Mouse (Mus musculus): ENCODE results near the gene Snca. TPM values are rescaled to one million over a fixed set of nuclear protein-coding genes. Genes with fewer than 3 reads are reported as not detected.
"Not testable (repeated sequence)": the region's sequence is repeated elsewhere in the genome, so short reads cannot be mapped to it uniquely, and the experiment has no call there.

The Snca gene
- polyA plus RNA-seq, 2 experiments from 2014 or later: 1.8 TPM; not detected in 1

DNA sequence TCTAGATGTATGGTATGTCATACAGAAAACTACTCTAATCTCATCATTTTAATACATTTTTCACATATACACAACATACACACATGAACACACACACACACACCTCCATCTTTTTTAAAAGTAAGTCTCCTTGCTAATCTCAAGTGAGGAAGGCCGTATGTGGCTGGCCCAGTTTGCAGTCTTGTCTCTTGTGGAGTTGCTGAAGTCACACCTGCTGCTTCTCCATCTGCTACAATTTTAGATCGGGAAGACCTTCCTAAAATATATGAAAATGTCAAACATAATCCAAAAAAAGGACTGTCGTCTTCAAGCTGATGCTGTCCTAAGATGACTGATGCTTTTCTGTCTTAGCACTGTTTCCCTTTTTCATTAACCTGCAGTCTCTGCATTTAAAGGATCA, 112.1 kb downstream of the Snca start:
- ATAC-seq: no peak

DNA sequence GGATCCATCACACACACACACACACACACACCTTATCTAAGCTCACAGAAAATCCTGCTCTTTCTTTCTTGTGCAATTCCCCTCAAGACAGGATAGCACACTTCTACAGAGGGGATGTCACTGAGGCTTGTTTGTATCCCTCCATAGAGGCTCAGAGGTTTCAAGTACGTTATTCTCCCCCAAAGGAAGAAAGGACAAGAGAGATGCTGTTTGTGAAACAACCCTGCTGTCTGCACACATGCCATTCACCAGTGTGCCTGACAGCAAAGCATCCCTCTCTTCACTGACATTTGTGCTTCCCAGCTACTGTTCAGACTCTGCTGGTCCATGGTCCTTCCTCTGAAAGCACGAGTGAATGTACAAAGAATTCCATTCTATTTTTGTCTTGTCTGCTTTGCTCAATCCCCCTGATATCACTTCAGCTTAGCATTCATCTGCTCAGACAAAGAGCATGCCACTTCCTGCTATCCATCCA, 119.6 kb downstream of the Snca start:
- ATAC-seq: no peak

DNA sequence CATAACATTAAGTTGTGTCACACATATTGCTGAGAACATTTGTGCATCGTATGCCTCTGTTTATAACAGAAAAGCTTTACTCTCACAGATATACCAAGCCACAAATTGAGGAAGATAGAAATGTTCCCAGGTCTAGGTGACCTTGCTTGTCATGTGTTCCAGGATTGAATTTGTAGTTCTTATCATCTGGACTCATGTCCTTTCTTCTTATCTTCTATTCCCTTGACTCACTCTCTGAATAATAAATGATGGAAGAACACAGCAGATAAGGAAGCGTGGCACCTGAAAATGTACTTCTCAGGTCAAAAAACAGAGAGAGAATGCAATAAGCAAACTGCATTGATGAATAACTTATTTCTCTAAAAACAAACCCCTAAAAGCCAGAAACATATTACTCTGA, 131.6 kb downstream of the Snca start:
- ATAC-seq: no peak

DNA sequence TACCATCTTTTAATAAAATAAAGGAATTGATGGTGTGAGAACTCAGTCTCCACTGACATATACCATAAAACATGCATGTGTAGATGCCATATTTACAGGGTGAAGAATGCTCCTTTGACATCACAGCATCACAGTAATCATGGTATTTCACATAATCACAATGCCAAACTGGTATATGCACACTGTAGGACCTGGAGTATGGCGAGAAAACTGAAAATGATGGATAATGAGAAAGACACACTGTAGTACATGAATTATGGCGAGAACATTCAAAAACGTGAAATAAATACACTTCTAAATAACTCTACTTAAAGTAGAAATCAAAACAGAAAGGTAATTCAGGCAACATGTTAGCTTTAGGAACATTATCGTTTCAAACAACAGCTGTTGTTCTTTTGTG, 142.6 kb downstream of the Snca start:
- not testable (repeated sequence) for ATAC-seq

GRCm38 (mm10) chr6:60682233-60682632, 147.4 kb downstream of the Snca start:
- no peak for ATAC-seq

Other genes starting within 250 kb of the Snca start
- gene Mmrn1, start 95.1 kb upstream of the Snca start, polyA plus RNA-seq (2017; shearing (Covaris generic)): not detected